Mouse (Mus musculus) lung, embryonic 14.5 days (tissue): ENCODE measurements around the gene Esp18. TPM values are rescaled to one million over a fixed set of nuclear protein-coding genes. Genes with fewer than 3 reads are reported as not detected.

Experiments used
- ATAC-seq: fragments of 200-750 bp; cut with Nextera tagmentation; 2 replicates; pipeline ENCODE4 v1.8.0; 2017; ENCODE audit warnings: mild to moderate bottlenecking, moderate TSS enrichment, moderate library complexity; ENCODE audit not compliant: insufficient read depth
- DNase-seq: peaks from one replicate; pipeline ENCODE4 v3.0.0-alpha.2; 2015
- H3K27ac ChIP-seq: fragments of 300-500 bp; sonication (generic); 2 replicates; pipeline ENCODE4 v1.5.1; 2014; ENCODE audit warnings: low read depth, mild to moderate bottlenecking, moderate library complexity
- H3K27me3 ChIP-seq: fragments of 300-500 bp; sonication (generic); 2 replicates; pipeline ENCODE4 v1.6.1; 2014; ENCODE audit warnings: low read length, control low read depth; ENCODE audit not compliant: insufficient read depth
- H3K36me3 ChIP-seq: fragments of 300-500 bp; sonication (generic); 2 replicates; pipeline ENCODE4 v1.6.1; 2014; ENCODE audit warnings: control low read depth; ENCODE audit not compliant: insufficient read depth
- H3K4me1 ChIP-seq: fragments of 300-500 bp; sonication (generic); 2 replicates; pipeline ENCODE4 v1.6.1; 2014; ENCODE audit warnings: antibody characterized with exemption, control low read depth; ENCODE audit not compliant: insufficient read depth
- H3K4me2 ChIP-seq: fragments of 300-500 bp; sonication (generic); 2 replicates; pipeline ENCODE4 v1.6.1; 2014; ENCODE audit warnings: mild to moderate bottlenecking
- H3K4me3 ChIP-seq: fragments of 300-500 bp; sonication (generic); 2 replicates; pipeline ENCODE4 v1.5.1; 2014; ENCODE audit warnings: low read depth, low read length
- H3K9ac ChIP-seq: fragments of 300-500 bp; sonication (generic); 2 replicates; pipeline ENCODE4 v1.6.1; 2014
- H3K9me3 ChIP-seq: fragments of 300-500 bp; sonication (generic); 2 replicates; pipeline ENCODE4 v1.6.1; 2016; ENCODE audit warnings: low read depth, low read length, control low read depth
- CTCF ChIP-seq: IDR thresholded peaks from 2 replicates; pipeline ENCODE4 v1.5.1; 2016; ENCODE audit warnings: antibody characterized with exemption, low read depth
- WGBS: fragments of 180-500 bp; shearing (Covaris S2); extraction: QIAGEN DNeasy Blood & Tissue Kit; methylation state at CpG from one replicate; pipeline ENCODE4 v1.1.7; 2014; 5-methylcytosine and 5-hydroxymethylcytosine counted together
- microRNA-seq: library from miRNA; unstranded; fragments of <30 nt; microRNA quantifications from one replicate; pipeline ENCODE4, GENCODE M21; 2016; ENCODE audit warnings: borderline number of aligned reads
- polyA plus RNA-seq: library from polyadenylated mRNA; unstranded; fragments of >200 nt; fragmentation: Nextera tagmentation; extraction: Ambion mirVana; gene quantifications from 2 replicates; pipeline ENCODE4 v1.2.1, GENCODE M21; 2014

The Esp18 gene
- not detected in 2 replicates for polyA plus RNA-seq

DNA sequence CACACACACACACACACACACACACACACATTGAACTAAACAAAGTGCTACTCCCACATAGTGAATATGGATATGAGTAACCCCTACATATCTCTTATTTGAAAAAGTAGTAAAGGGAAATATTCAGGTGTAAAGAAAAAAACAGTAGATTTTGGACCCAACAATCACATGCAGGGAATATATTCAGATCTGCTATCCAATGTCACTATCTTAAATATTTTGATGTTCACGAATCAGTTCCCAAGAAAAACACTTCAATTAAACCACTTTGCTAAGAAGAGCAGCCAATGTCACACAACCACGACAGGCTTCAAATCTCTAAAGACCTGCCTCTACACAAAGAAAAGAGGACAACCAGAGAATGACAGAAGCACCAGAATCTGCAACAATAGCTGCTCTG, at the start of gene Esp18:
Gene Esp18 (plus strand): TSS at position 301 of the 400 bp plus-strand sequence.
- no peak for TF ChIP-seq CTCF
- DNase-seq (no peak), ATAC-seq (no peak)
- no peak within 1 kb of the TSS for H3K4me3 ChIP-seq
- H3K4me1 ChIP-seq = no peaks in the 10 kb centered on the region
- no peaks in the 10 kb centered on the region for H3K27me3 ChIP-seq
- 67% methylated on average over 2 of the region's 2 CpGs for WGBS
- no peak within 1 kb of the TSS for H3K4me2 ChIP-seq
- H3K9ac ChIP-seq = no peak within 1 kb of the TSS
- H3K36me3 ChIP-seq = no peaks in the 10 kb centered on the region
- H3K9me3 ChIP-seq = no peaks in the 10 kb centered on the region
- no peak within 1 kb of the TSS for H3K27ac ChIP-seq

DNA sequence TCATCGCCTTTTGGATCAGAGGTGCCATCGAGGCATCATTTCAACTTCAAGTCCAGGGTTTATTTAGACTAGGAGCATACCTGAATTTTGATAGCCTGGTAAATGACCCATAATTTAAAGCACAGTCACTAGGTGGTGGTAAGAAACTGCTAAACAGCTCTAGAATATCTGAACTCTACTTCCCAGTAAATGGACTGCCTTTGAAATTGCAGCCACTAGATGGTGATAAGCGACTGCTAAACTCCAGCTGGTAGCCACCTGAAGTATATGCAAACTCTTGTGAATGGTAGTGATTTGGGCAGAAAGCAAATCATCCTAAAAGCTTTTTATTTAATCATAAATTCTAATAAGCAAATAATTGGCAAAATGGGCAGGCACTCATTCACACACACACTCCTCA, 42.8 kb upstream of the Esp18 start:
- no peak for ATAC-seq
- WGBS = 73% methylated on average over 3 of the region's 3 CpGs
- no peaks in the 10 kb centered on the region for H3K27me3 ChIP-seq

More for the DNA sequence above, 42.8 kb upstream of the Esp18 start:
- no peak overlapping the region for H3K4me3 ChIP-seq
- no peaks in the 10 kb centered on the region for H3K9me3 ChIP-seq
- H3K27ac ChIP-seq = no peak overlapping the region
- no peak overlapping the region for H3K9ac ChIP-seq
- TF ChIP-seq CTCF = no peak
- no peaks in the 10 kb centered on the region for H3K36me3 ChIP-seq
- H3K4me1 ChIP-seq = no peaks in the 10 kb centered on the region
- no peak overlapping the region for H3K4me2 ChIP-seq
- DNase-seq = no peak

Small RNA genes lying within 50 kb of the gene (microRNA-seq; reads per million reads assigned to microRNA genes)
- not detected for gene Gm26429

Other genes starting within 250 kb of the Esp18 start
- gene Esp16, start 129.8 kb downstream of the Esp18 start, polyA plus RNA-seq = not detected in 2 replicates
- gene Esp15, start 234.6 kb downstream of the Esp18 start, polyA plus RNA-seq = not detected in 2 replicates